Mouse (Mus musculus): ENCODE data around the gene Cpn2. TPM values are rescaled to one million over a fixed set of nuclear protein-coding genes. Genes with fewer than 3 reads are reported as not detected.

Cpn2 gene
- total and polyA plus RNA-seq, 3 experiments, result not detected

GRCm38 (mm10) chr16:30241623-30242022 is 25.7 kb downstream of the Cpn2 start:
- peaks cover 39% of the 10 kb centered on the region for H3K27me3 ChIP-seq (replicated peaks)
- H3K9ac ChIP-seq (ENCODE audit: insufficient read depth, low read depth), result no peak overlapping the region
- peaks cover 10% of the 10 kb centered on the region for H3K9me3 ChIP-seq (replicated peaks; ENCODE audit: low read length)
- H3K4me1 ChIP-seq (ENCODE audit: control insufficient read depth in 1 of 2, insufficient read depth in 2 of 2), result peaks cover 2 to 3% of the 10 kb centered on the region in 2 experiments; a peak in 2 of 4 replicates
- TF ChIP-seq CHD2 (IDR thresholded peaks at IDR 0.05; ENCODE audit: low read length) (no peak), CTCF (conservative IDR thresholded peaks at IDR 0.05 in 1 of 2, IDR thresholded peaks at IDR 0.05 in 1 of 2; ENCODE audit: low read depth in 2 of 2, low read length in 2 of 2) (no peak), TCF12 (IDR thresholded peaks at IDR 0.05; ENCODE audit: low read depth, low read length) (no peak), UBTF (IDR thresholded peaks at IDR 0.05; ENCODE audit: low read depth, low read length) (no peak), JUN (IDR thresholded peaks at IDR 0.05; ENCODE audit: insufficient read depth, low read depth, low read length) (no peak), NELFE (IDR thresholded peaks at IDR 0.05; ENCODE audit: low read depth, low read length) (no peak), POLR2AphosphoS2 (IDR thresholded peaks at IDR 0.05; ENCODE audit: low read depth, low read length) (no peak)
- no peak overlapping the region for H3K4me2 ChIP-seq (ENCODE audit: insufficient read depth, low read depth, poor library complexity, severe bottlenecking)
- no peak overlapping the region for H3K4me3 ChIP-seq (replicated peaks in 1 of 3; ENCODE audit: low read depth in 2 of 3, low read length in 2 of 3, poor library complexity in 1 of 3)
- H3K36me3 ChIP-seq (replicated peaks in 1 of 2; ENCODE audit: control insufficient read depth in 1 of 2, insufficient read depth in 1 of 2, low read length in 1 of 2), result no peaks in the 10 kb centered on the region
- H3K79me2 ChIP-seq (replicated peaks; ENCODE audit: control insufficient read depth, extremely low read depth, insufficient read depth, poor library complexity, severe bottlenecking), result no peaks in the 10 kb centered on the region
- no peak for DNase-seq (ENCODE audit: extremely low read depth)
- no peak overlapping the region for H3K27ac ChIP-seq (ENCODE audit: insufficient read depth, low read depth)
- in situ Hi-C loops (cut with MboI; ENCODE audit: low pct_ligation_motif_present, low pct_unique_long_range_greater_than_20kb, low sequenced_read_pairs) (loop anchor here (10.0 kb wide), 1 partner anchor 517 kb away; no protein-coding TSS in a partner anchor), dilution Hi-C loops (cut with MboI; ENCODE audit: extremely low pct_ligation_motif_present, extremely low pct_unique_long_range_greater_than_20kb, low sequenced_read_pairs) (no loop called here)

GRCm38 (mm10) chr16:30238791-30239190 is 28.5 kb downstream of the Cpn2 start:
- Histone ChIP-seq H3K9ac (ENCODE audit: insufficient read depth, low read depth) (no peak overlapping the region), H3K79me2 (replicated peaks; ENCODE audit: control insufficient read depth, extremely low read depth, insufficient read depth, poor library complexity, severe bottlenecking) (no peaks in the 10 kb centered on the region), H3K36me3 (replicated peaks in 1 of 2; ENCODE audit: control insufficient read depth in 1 of 2, insufficient read depth in 1 of 2, low read length in 1 of 2) (no peaks in the 10 kb centered on the region), H3K9me3 (replicated peaks; ENCODE audit: low read length) (peaks cover 4% of the 10 kb centered on the region), H3K4me3 (replicated peaks in 1 of 3; ENCODE audit: low read depth in 2 of 3, low read length in 2 of 3, poor library complexity in 1 of 3) (no peak overlapping the region), H3K27ac (ENCODE audit: insufficient read depth, low read depth) (no peak overlapping the region), H3K4me2 (ENCODE audit: insufficient read depth, low read depth, poor library complexity, severe bottlenecking) (no peak overlapping the region), H3K4me1 (ENCODE audit: control insufficient read depth in 1 of 2, insufficient read depth in 2 of 2) (peaks cover 10 to 27% of the 10 kb centered on the region in 2 experiments), H3K27me3 (replicated peaks) (peaks cover 53% of the 10 kb centered on the region)
- dilution Hi-C loops (cut with MboI; ENCODE audit: extremely low pct_ligation_motif_present, extremely low pct_unique_long_range_greater_than_20kb, low sequenced_read_pairs), result no loop called here
- no peak for TF ChIP-seq MAFK (IDR thresholded peaks at IDR 0.05; ENCODE audit: insufficient replicate concordance, low read length)
- TF ChIP-seq PAX5 (IDR thresholded peaks at IDR 0.05; ENCODE audit: low read length), result no peak
- no peak for TF ChIP-seq MEF2A (IDR thresholded peaks at IDR 0.05; ENCODE audit: borderline replicate concordance, low read depth, low read length)
- no peak for TF ChIP-seq ZMIZ1 (IDR thresholded peaks at IDR 0.05; ENCODE audit: low read depth, low read length)
- no peak for TF ChIP-seq SIN3A (IDR thresholded peaks at IDR 0.05; ENCODE audit: low read length)
- no peak for TF ChIP-seq UBTF (IDR thresholded peaks at IDR 0.05; ENCODE audit: low read depth, low read length)
- no peak for TF ChIP-seq TBP (conservative IDR thresholded peaks at IDR 0.05; ENCODE audit: low read depth, low read length)
- TF ChIP-seq TCF12 (IDR thresholded peaks at IDR 0.05; ENCODE audit: low read depth, low read length), result no peak
- TF ChIP-seq GABPA (IDR thresholded peaks at IDR 0.05; ENCODE audit: insufficient replicate concordance, low read depth, low read length), result no peak
- TF ChIP-seq RAD21 (IDR thresholded peaks at IDR 0.05; ENCODE audit: low read depth, low read length), result no peak
- DNase-seq (ENCODE audit: extremely low read depth), result no peak
- in situ Hi-C loops (cut with MboI; ENCODE audit: low pct_ligation_motif_present, low pct_unique_long_range_greater_than_20kb, low sequenced_read_pairs), result no loop called here
